Mouse (Mus musculus): ENCODE results near the gene Col6a6. TPM values are rescaled to one million over a fixed set of nuclear protein-coding genes. Genes with fewer than 3 reads are reported as not detected.

The Col6a6 gene
- polyA plus RNA-seq, 1 experiment from 2014 or later: 0.32 TPM

DNA sequence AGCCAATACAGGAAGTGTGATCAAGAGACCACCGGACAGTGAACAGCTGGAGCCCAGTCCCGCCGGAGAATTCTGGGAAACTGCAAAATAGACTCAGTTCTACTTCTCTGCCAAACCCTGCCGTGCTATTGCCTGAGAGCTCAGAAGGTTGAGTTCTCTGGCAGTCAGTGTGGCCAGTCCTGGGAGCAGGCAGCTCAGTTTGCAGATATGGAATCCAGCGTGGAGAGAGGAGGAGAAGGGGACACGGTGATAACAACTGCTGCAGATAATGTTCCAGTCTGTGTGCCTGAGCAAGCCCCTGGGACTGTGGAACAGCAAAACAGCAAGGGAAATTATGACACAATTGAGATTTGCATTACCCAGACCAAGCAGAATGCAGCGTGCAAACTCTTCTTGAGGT, 7.6 kb upstream of the Col6a6 start:
- no peak overlapping the region for H3K27ac ChIP-seq
- H3K27me3 ChIP-seq (replicated peaks): no peaks in the 10 kb centered on the region
- no peaks in the 10 kb centered on the region for H3K36me3 ChIP-seq
- no peaks in the 10 kb centered on the region for H3K4me1 ChIP-seq
- H3K4me3 ChIP-seq: no peak overlapping the region
- WGBS: 78% methylated on average over 7 of the region's 7 CpGs
- H3K9ac ChIP-seq: no peak overlapping the region
- ATAC-seq (ENCODE audit: low FRiP score, low read depth): no peak
- H3K9me3 ChIP-seq: no peaks in the 10 kb centered on the region
- H3K4me2 ChIP-seq (replicated peaks): no peak overlapping the region

DNA sequence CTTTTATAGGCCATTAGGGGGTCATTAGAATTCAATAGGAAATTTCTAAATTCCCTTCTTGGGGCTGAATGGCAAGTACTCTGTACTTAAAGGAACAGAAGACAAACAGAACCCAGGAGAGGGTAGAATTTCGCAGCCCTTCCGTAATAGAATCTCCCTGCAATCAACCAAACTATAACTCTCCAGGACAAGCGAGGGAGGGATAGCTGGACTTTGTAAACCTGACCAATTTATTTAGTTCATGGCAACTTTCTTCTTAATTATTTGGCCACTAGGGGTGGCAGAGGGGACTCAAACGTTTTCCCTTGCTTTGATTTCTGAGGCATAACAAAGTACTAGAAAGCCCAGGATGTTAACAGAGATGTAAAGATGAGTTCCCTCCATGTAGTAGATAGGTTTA, 6.8 kb upstream of the Col6a6 start:
- H3K4me3 ChIP-seq: no peak overlapping the region
- no peaks in the 10 kb centered on the region for H3K9me3 ChIP-seq
- ATAC-seq (ENCODE audit: low FRiP score, low read depth): no peak
- no peak overlapping the region for H3K27ac ChIP-seq
- no peaks in the 10 kb centered on the region for H3K36me3 ChIP-seq
- WGBS: 28% methylated on average over 4 of the region's 4 CpGs
- H3K27me3 ChIP-seq (replicated peaks): no peaks in the 10 kb centered on the region
- H3K4me1 ChIP-seq: no peaks in the 10 kb centered on the region
- H3K9ac ChIP-seq: no peak overlapping the region
- no peak overlapping the region for H3K4me2 ChIP-seq (replicated peaks)

DNA sequence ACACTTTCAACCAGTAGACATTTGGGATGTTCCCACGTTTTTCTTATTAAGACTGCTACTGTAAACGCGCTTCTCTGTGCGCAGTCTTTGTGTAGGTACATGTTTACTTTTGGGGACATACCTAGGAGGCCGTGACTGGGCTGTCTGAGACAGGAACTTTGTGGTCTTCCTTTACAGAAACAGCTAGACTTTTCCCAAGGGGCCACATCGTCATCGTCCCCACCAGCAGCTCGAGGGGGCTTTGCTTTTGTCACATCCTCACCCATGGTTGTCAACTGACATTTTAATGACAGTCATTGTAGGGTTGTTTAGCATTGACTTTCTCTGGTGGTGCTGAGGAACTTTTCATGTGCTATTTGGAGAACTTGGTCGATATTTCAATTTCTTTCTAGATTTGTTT, 3.3 kb upstream of the Col6a6 start:
- H3K4me1 ChIP-seq: 0 out of 2 replicates have a peak, but pooled peaks cover 7% of the 10 kb centered on the region
- WGBS: 84% methylated on average over 9 of the region's 9 CpGs

DNA sequence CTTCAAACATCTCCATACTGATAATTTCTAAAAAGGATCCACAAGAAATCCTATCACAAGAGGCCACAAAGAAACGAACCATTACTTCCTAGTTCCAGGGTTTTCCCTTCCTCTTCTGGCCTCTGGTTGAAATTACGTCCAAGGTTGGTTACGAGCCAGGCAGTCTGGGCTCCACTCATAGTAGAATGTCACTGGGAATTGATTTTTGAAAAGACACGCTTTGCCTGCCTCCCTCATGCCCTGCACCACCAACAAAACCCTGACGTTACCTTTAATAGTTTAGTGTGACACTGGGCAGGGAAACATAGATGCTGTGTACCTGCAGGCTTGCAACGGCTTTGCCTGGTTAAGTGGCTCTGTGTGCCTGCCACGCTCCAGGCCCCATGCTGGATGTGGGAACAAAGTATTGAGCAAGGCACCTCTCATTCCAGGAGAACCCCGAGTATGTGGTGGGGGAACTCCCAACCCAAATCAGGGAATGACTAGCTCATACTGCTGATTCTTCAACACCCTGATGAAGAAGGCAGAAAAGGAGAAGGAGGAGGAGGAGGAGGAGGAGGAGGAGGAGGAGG, 798 bp downstream of the Col6a6 start:
- Histone ChIP-seq H3K27ac (no peak overlapping the region), H3K36me3 (no peaks in the 10 kb centered on the region), H3K27me3 (replicated peaks) (no peaks in the 10 kb centered on the region; the same call in 1 of the 2 replicates), H3K4me2 (replicated peaks) (no peak overlapping the region), H3K4me1 (0 out of 2 replicates have a peak, but pooled peaks cover 7% of the 10 kb centered on the region), H3K9ac (no peak overlapping the region), H3K4me3 (no peak overlapping the region), H3K9me3 (no peaks in the 10 kb centered on the region)
- ATAC-seq (ENCODE audit: low FRiP score, low read depth): no peak
- WGBS: 79% methylated on average over 8 of the region's 8 CpGs

More for the DNA sequence above, 3.3 kb upstream of the Col6a6 start:
- ATAC-seq (ENCODE audit: low FRiP score, low read depth): no peak
- Histone ChIP-seq H3K27ac (no peak overlapping the region), H3K9me3 (no peaks in the 10 kb centered on the region), H3K27me3 (replicated peaks) (no peaks in the 10 kb centered on the region; the same call in 1 of the 2 replicates), H3K9ac (no peak overlapping the region), H3K36me3 (no peaks in the 10 kb centered on the region), H3K4me2 (replicated peaks) (no peak overlapping the region), H3K4me3 (no peak overlapping the region)

DNA sequence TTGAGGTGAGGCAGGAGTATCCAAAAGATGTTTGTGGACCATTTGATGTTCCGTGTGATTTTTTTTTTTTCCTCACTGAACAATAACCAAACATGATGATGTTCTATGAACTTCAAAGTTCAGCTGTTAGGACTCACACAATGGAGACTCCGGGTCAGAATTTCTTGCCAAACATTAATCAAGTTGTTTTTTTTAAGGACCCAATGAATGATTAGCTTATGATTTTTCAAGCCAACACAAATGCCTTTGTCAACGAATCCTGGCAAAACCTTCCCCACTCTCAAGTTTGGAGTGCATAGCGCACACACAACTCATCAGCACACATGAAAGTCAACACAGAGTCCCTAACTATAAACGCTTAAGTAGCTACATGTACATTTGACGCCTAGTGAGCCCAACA, 7.2 kb downstream of the Col6a6 start:
- Histone ChIP-seq H3K4me1 (no peaks in the 10 kb centered on the region), H3K9me3 (no peaks in the 10 kb centered on the region), H3K4me2 (replicated peaks) (no peak overlapping the region), H3K27me3 (replicated peaks) (no peaks in the 10 kb centered on the region), H3K36me3 (no peaks in the 10 kb centered on the region), H3K9ac (no peak overlapping the region), H3K27ac (no peak overlapping the region), H3K4me3 (no peak overlapping the region)
- no peak for ATAC-seq (ENCODE audit: low FRiP score, low read depth)
- WGBS: 92% methylated on average over 6 of the region's 6 CpGs

DNA sequence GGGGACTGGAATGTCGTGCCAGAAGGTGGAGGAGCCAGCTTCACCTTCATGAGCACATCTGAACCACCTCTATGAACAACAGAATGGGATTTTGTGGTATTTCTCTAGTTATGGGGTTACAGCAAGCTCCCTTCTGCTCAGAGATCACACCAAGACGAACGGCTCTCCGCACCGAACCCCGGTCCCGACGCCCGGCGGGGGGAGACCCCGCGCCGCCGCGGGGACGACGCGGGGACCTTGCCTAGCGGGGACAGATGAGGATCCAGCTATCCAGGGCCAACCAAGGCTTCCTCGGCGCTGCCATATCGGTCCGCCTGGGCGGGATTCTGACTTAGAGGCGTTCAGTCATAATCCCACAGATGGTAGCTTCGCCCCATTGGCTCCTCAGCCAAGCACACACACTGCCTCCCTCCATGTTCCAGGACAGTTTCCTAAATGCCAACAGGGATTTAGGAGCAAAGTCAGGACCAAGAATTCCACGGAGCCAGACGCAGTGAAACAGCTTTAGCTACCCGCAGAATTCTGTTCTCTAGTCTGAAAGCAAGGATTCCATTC, 8.7 kb downstream of the Col6a6 start:
- Histone ChIP-seq H3K4me1 (no peaks in the 10 kb centered on the region), H3K4me3 (no peak overlapping the region), H3K9ac (no peak overlapping the region), H3K36me3 (no peaks in the 10 kb centered on the region), H3K9me3 (no peaks in the 10 kb centered on the region), H3K27me3 (replicated peaks) (no peaks in the 10 kb centered on the region), H3K4me2 (replicated peaks) (no peak overlapping the region), H3K27ac (no peak overlapping the region)
- no peak for ATAC-seq (ENCODE audit: low FRiP score, low read depth)
- 79% methylated on average over 29 of the region's 29 CpGs for WGBS

DNA sequence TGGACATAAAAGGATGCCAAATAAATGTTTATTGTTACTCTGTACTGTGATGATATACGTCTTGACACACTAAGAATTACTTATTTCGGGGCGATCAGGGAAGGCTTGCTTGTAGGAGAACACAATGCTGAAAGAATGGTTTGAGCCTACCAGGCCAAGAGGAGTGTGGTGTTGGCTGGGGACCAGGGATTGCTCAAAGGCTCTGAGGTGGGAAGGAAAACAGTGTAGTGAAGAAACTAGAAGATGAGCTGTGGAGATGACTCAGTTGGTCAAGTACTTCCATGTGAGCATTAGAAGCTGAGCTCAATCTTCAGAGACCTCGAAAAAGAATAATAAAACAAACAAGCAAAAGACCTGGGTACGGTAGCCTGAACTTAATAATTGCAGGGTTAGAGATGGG, 13.5 kb downstream of the Col6a6 start:
- no peak overlapping the region for H3K27ac ChIP-seq
- H3K9ac ChIP-seq: no peak overlapping the region
- no peaks in the 10 kb centered on the region for H3K4me1 ChIP-seq
- H3K4me2 ChIP-seq (replicated peaks): no peak overlapping the region
- H3K27me3 ChIP-seq (replicated peaks): no peaks in the 10 kb centered on the region
- H3K9me3 ChIP-seq: no peaks in the 10 kb centered on the region
- no peak for ATAC-seq (ENCODE audit: low FRiP score, low read depth)
- no peak overlapping the region for H3K4me3 ChIP-seq
- no peaks in the 10 kb centered on the region for H3K36me3 ChIP-seq
- 92% methylated on average over 5 of the region's 5 CpGs for WGBS

DNA sequence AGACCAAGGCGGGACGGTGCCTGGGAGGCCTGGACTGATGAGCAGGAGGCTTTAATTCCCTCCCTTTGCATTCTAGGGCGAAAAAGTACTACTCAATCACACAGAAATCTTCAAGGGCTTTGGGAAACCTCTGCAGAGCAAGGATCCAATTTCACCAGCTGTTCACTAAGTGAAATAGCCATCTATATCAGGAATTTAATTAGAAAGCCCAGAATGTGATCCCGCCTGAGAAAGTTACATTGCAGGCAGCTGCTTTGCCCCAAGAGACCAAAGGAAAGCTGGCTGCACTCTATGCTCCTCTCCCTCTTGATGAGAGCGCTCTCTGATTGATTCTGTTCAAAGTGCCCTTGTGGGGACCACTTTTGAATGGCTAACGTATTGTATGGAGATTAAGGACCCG, 16.5 kb downstream of the Col6a6 start:
- H3K27me3 ChIP-seq (replicated peaks): no peaks in the 10 kb centered on the region

DNA sequence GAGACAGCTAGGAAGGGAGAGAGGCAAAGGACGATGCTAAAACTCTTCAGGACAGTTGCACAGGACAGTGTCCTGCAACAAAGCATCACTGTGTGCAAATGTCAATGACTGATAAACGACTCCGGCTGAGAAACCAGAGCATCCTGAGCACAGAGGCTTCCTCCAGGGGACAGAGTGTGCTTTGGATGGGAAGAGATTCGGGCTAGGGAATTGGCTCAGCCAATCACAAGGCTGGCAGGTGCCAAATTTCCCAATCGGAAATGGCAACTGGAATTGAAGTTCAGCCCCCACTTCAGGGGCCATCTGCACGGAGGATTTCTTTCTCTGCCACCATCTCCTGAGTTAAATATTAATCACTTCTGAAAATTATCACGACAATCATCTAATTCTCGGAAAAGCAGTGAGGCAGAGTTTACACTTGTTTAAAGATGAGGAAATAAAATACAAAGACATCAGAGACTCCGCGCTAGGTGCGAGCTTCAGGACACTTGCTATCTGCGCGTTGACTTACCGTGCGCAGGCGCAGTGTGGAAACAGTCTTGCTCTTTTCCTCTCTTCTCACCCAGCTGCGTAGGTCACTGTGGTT, 18.9 kb downstream of the Col6a6 start:
- ATAC-seq (ENCODE audit: low FRiP score, low read depth): no peak
- no peaks in the 10 kb centered on the region for H3K27me3 ChIP-seq (replicated peaks)
- H3K4me2 ChIP-seq (replicated peaks): no peak overlapping the region
- H3K4me1 ChIP-seq: no peaks in the 10 kb centered on the region
- no peaks in the 10 kb centered on the region for H3K36me3 ChIP-seq
- no peak overlapping the region for H3K4me3 ChIP-seq
- no peaks in the 10 kb centered on the region for H3K9me3 ChIP-seq
- 86% methylated on average over 17 of the region's 17 CpGs for WGBS
- no peak overlapping the region for H3K27ac ChIP-seq
- H3K9ac ChIP-seq: no peak overlapping the region

More for the DNA sequence above, 16.5 kb downstream of the Col6a6 start:
- ATAC-seq (ENCODE audit: low FRiP score, low read depth): no peak
- Histone ChIP-seq H3K9me3 (no peaks in the 10 kb centered on the region), H3K4me1 (no peaks in the 10 kb centered on the region), H3K9ac (no peak overlapping the region), H3K27ac (no peak overlapping the region), H3K4me2 (replicated peaks) (no peak overlapping the region), H3K4me3 (no peak overlapping the region), H3K36me3 (no peaks in the 10 kb centered on the region)
- WGBS: 69% methylated on average over 7 of the region's 7 CpGs

DNA sequence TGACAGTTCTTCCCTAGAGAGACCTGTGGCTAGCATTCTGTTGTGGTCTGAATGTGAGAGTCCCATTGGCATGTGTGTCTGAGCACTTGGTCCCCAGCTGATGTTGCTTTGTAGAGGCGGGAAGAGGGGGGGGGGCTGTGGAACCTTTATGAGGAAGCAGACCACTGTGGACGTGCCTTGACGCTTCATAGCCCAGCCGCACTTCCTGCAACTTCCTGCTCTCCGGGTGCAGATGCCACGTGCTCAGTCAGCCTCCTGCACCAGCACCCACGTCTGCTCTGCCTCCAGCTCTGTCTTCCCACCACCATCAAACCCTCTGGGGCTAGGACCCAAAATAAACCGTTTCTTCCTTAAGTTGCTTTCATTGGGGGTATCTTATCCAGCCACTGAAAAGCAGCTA, 24.5 kb downstream of the Col6a6 start:
- 89% methylated on average over 8 of the region's 8 CpGs for WGBS

DNA sequence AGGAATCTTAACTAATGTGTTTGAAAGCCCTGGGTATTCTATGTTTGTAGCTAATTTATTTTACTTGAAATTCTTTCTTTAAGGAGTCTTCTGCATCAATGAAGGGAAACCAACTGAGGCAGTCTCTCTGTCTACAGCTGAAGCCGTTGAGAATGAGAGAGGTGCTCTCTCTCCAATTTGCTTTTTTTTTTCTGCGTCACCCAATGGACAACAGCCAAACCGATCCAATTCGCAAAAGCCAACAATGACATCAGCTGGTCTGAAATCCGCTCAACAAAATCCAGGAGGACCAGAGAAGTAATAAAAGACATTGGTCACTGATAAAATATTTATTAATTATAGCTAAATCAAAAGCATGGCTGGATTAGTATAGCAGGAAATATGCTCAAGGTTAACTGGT, 26.5 kb downstream of the Col6a6 start:
- Histone ChIP-seq H3K36me3 (no peaks in the 10 kb centered on the region), H3K9me3 (no peaks in the 10 kb centered on the region), H3K4me2 (replicated peaks) (no peak overlapping the region), H3K27ac (no peak overlapping the region), H3K27me3 (replicated peaks) (no peaks in the 10 kb centered on the region), H3K4me1 (no peaks in the 10 kb centered on the region), H3K9ac (no peak overlapping the region), H3K4me3 (no peak overlapping the region)
- no peak for ATAC-seq (ENCODE audit: low FRiP score, low read depth)
- WGBS: 88% methylated on average over 5 of the region's 5 CpGs

More for the DNA sequence above, 24.5 kb downstream of the Col6a6 start:
- Histone ChIP-seq H3K9me3 (no peaks in the 10 kb centered on the region), H3K36me3 (no peaks in the 10 kb centered on the region), H3K9ac (no peak overlapping the region), H3K27me3 (replicated peaks) (no peaks in the 10 kb centered on the region), H3K4me2 (replicated peaks) (no peak overlapping the region), H3K4me3 (no peak overlapping the region), H3K27ac (no peak overlapping the region), H3K4me1 (no peaks in the 10 kb centered on the region)
- no peak for ATAC-seq (ENCODE audit: low FRiP score, low read depth)

DNA sequence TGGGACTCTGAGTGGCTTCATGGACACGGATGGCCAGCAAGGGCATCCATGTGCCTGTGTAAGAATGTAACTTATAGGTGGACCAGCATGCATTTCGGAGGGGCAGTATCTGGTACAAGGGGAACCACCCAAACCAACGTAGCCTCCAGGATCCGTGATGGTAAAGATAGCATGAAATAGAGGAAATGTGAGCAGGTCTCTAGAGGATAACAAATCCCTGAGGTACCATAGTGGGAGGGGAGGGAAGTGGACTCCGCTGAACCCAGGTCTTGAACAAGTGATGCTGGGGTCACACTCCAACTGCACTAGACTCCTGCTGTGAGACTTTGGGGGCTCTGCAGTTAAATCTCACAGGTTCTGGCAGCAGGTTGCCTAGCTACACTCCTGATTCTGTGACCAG, 27.7 kb downstream of the Col6a6 start:
- no peaks in the 10 kb centered on the region for H3K9me3 ChIP-seq
- no peak overlapping the region for H3K4me2 ChIP-seq (replicated peaks)
- no peaks in the 10 kb centered on the region for H3K4me1 ChIP-seq
- H3K9ac ChIP-seq: no peak overlapping the region
- H3K4me3 ChIP-seq: no peak overlapping the region
- H3K27me3 ChIP-seq (replicated peaks): no peaks in the 10 kb centered on the region
- no peak for ATAC-seq (ENCODE audit: low FRiP score, low read depth)
- no peak overlapping the region for H3K27ac ChIP-seq
- WGBS: 88% methylated on average over 5 of the region's 5 CpGs
- H3K36me3 ChIP-seq: no peaks in the 10 kb centered on the region

DNA sequence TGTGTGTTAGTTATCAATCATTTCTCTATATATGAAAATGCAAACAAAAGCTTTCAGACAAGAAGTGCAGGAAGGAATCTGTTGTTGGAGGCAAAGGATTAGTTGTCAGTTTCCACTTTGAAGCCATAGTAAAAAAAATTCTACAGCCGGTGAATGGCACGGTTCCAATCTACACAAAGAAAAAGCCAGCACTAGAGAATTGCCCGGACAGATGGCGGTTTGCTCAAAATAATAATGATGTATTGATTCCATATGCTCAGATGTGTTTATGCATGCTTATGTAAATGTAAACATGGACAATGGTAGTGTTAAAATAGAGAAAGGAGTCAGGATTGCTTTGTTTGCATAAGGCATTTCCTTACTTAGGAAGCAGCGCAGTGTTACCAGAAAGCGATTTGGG, 31.8 kb downstream of the Col6a6 start:
- Histone ChIP-seq H3K27ac (no peak overlapping the region), H3K9me3 (no peaks in the 10 kb centered on the region), H3K9ac (no peak overlapping the region), H3K4me1 (no peaks in the 10 kb centered on the region), H3K4me2 (replicated peaks) (no peak overlapping the region), H3K4me3 (no peak overlapping the region), H3K27me3 (replicated peaks) (no peaks in the 10 kb centered on the region), H3K36me3 (no peaks in the 10 kb centered on the region)
- no peak for ATAC-seq (ENCODE audit: low FRiP score, low read depth)
- 81% methylated on average over 6 of the region's 6 CpGs for WGBS
